Mouse (Mus musculus) adrenal gland, postnatal 25 days (tissue): ENCODE results near the gene Hikeshi. TPM values are rescaled to one million over a fixed set of nuclear protein-coding genes. Genes with fewer than 3 reads are reported as not detected.
A peak's percentile ranks its signal among the peaks of the same experiment; 100 is the strongest.

Experiments
- DNase-seq: peaks from one replicate; pipeline ENCODE4 v3.0.0; 2021; ENCODE audit warnings: mixed read lengths
- long read RNA-seq: library from polyadenylated mRNA; stranded (forward); transcript quantifications from one replicate; pipeline ENCODE4 v2.0.0, GENCODE M21; 2021
- total RNA-seq: library from RNA; stranded (reverse); gene quantifications from 2 replicates; pipeline ENCODE4 v1.2.3, GENCODE M21; 2021

Hikeshi gene
- total RNA-seq, result 65.8 and 69.5 TPM in 2 replicates
- long read RNA-seq, transcript Hikeshi-209 (4 exons, 806 nt), result minor isoform, 6 of 29 reads
- long read RNA-seq, transcript Hikeshi-206 (5 exons, 2,224 nt), result major isoform, 18 of 29 reads
- long read RNA-seq, partial matches to known transcripts, result 0 of 29 reads
- long read RNA-seq, other reads (novel, unspliced or antisense), result 0 of 29 reads

DNA sequence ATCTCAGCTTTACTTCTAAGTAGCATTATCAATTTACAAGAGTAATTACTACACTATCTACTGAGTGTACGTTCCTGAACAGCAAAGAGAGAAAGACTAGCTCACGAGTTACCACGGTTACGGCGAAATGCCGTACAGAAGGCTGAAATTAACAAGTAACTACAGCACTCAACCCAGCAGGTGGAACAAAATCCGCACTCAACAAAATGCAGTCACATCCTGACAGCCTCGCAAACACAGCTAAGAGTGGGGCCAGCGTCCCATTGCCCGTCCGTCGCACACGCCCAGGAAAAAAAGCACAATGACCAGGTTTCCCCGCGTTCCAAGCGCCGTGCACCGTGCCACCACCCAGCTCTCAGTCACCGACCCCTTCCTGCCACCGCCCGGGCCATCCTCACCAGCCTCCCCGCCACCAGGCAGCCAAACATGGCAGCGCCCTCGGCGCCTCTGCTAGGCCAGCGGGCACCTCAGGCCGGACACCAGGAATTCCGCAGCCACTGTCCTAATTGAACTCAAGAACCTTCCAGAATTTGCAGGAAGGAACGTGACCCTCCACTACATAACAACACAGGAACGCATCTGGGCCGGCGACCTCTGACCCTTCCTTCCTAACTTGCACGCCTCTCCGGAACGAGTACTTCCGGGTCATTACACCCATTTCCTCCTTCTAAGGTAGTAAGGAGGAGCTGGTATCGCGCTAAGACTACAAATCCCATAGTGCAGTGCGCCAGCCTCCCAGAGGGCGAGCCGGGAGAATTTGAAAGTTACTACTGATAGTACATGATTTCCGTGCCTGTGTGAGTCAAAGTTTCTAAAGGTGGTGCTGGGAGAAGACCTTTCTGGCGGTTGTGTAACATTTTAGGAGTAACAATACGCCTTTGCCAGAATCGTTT lies at the start of gene Hikeshi:
Hikeshi (minus strand) TSS at position 634 of the 893 bp plus-strand sequence.
- DNase-seq, result peak; percentile 84

DNA sequence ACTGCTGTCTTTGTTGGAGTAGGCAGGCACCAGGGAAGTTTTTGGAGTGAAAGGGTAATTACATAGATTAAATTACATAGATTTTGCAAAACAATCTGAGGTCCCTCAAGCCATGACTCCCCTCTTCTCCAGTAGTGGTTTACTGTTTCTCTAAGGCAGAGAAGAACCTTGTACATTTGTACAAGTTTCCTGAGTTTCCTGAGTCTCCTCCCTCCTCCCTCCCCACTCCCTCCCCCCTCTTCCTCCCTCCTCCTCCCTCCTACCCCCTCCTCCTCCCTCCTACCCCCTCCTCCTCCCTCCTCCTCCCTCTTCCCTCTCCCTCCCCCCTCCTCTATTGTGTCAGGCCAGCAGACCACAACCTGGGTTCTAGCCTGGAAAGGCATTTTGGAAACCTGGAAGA lies 43.4 kb upstream of the Hikeshi start:
- no peak for DNase-seq

DNA sequence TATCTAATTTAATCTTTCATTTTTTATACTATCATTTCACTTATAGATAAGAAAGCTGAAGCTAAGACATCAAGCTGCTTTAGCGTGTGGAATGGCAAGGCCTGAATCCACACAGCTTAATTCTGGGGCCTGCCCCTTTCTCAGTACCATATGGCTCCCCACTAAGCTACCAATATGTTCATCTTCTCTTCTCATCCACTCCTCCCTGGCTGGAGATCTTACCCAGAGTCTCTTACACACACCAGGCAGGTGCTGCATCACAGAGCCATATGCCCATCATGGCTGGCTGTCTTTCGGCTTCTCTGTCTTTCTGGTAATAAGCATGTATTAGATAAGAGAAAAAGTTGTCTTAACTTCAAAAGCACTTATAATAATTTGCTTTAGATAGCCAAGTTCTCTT lies 42.4 kb upstream of the Hikeshi start:
- no peak for DNase-seq

DNA sequence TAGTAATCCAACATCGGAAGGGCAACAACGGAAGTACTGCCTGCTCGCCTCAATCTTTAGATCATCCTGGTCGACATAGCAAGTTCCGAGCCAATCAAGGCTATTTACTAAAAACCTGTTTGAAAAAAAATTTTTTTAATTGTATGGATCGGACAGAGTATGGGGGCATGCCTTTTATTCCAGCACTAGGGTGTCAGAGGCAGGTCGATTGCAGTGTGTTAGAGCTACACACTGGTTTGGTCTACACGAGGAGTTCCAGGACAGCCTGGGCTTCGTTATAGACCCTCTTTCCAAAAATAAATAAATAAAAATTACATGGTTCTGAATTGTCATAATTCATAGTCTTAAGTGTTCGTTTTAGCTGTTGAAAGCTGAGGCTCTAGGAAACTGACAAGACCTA lies 40.6 kb upstream of the Hikeshi start:
- no peak for DNase-seq

DNA sequence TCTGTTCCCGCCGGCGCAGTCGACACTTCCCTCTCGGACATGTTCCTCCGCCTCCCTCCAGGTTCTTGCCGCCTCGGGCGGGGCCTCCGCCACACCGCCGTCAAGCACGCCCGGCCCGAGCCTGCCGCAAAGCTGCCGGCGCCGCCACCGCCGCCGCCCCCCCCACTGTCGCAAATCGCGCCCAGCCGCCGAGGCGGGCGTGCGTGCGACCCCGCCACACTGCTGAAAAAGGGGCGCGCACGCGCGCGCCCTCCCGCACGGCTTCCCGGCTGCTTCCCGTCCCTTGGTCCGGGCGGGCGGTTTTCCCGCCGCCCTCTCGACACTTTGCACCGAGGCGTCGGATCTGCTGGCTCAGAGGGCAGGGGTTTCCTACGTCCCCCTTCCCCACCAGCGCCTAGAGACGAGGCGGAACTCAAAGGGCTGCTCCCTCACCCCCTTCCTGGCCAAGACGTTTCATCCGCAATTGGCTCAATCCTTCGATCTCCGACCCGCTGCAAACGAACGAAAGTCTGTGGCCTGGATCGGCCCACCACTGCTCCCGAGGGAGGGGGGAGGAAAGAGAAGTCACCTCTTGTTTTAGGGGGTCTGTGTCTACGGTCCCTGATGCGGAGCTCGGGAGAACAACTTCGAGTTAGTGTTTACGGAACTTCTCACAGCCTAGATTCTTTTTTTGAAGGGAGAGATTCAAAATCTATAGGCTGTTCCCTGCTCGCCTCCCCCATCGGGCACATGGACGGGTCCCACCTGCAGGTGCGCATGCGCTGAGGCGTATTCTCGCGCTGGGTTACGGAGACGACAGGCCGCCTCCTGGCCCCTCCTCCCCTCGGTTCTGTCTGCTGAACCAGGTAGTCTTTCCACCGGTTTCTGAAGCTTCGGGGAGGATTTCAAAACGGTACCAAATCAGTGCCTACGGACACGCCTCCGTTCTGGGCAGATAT lies 39.8 kb upstream of the Hikeshi start, which contains the start of gene Eed:
Eed (minus strand) TSS at position 499 of the 938 bp plus-strand sequence.
- peak; percentile 96 for DNase-seq

DNA sequence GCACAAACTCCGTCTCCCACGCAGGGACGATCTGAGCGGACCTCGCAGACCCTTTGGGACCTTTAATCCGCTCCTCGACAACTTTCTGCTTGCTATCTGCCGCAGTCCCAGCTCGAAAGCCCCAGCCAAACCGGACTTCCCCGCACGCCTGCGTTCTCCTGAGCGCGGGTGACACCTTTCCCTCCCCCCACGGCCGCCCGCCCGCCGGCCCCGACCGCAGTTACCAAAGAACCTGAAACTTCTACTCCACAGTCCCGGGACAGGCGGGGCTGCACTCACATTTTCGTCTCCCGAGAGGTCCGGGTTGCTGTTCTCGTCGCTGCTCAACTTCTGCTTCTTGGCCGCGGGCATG lies 39.1 kb upstream of the Hikeshi start:
- DNase-seq, result no peak

DNA sequence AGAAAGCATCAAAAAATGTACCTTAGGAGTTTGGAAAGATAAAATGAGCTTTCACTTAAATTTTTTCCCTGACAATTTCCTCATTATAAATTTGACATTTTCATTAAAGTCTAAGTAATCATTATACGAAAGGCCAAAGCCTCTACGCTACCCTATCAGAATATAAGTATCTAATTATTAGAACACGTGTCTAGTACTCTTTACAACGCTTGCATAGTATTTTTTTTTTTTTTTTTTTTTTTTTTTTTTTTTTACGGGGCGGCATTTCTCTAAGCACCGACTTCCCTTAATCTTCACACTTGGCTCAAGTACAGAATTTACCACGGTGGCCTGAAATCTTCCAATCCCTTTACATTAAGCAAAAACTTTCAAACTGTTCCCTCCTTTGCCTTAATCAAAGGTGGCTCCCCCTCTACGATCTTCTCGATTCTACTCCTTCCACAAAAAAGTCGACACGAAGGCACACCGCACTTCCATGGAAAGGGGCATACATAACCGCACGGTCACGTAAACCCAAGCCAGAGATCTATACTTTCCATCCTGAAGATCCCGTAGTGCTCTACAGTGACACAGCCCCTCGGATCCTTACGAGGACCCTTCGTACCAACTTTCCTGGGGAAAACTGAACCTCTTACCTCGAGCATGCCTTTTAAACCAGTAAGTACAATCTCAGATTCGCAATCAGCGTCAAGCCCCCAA lies 38.6 kb upstream of the Hikeshi start:
- DNase-seq, result peak; percentile 5

DNA sequence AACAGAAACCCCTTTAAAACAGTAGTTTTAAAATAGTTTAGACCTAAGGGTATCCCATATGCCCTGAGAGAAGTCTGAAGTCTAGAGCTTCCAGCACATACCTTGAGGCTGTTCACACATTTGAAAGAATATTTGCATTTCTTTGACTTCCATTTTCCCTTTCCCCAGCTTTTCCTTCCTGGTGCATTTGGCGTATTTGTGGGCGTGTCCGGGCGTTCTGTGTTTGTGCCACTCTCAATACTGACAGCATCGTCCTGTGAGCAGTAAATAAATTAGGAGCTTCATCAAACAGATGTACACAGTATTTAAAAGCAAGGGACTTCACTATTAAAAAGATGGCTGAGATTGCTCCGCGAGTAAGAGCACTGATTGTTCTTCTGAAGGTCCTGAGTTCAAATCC lies 35.8 kb upstream of the Hikeshi start:
- DNase-seq, result no peak

DNA sequence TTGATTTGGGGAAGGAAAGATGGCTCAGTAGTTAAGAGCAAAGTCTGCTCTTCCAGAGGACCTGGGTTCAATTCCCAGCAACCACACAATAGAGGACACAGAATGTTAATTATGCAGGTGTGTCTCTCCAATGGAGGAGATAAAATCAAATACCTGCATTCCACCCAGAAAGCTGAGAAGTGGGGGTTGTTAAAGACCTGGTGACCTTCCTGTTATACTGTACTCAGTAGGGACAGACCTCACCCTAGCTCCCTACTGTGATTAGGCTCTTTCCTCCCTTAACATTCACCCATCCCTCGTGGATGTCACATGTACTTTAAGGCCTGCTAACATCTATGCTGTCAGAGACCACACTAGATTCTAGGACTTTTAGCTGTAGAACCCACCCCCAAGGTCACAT lies 34.6 kb upstream of the Hikeshi start:
- DNase-seq, result no peak

DNA sequence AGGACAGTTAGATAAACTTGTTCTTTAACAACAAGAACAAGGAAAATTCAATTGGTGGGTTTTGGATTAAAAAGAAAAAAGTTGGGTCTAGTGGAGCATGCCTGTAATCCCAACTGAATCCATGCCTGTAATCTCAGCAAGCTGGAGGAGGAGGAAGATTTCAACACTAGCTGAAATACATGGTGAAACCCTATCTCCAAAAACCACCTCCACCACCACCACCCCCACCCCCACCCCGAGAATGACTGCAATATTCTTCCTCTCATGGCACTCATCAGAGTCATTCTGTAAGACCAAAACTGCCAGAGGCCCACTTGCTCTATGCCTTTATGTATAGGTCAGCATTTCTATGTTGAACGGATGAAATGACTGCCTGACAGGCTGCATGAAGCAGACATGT lies 26.2 kb upstream of the Hikeshi start:
- no peak for DNase-seq

DNA sequence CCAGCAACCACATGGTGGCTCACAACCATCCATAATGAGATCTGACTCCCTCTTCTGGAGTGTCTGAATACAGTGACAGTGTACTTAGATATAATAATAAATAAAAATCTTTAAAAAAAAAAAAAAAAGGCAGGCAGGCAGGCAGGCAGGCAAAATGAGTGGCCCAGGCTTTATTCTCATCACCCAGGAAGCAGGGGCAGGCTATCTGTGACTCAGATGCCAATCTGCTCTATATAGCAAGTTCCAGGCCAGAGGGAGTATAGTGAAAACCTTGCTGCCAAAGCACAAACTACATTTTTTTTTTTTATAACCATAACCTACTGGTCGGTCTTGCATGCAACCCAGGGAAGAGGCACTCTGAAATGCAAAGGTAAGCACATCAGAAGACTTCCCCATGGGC lies 25.8 kb upstream of the Hikeshi start:
- no peak for DNase-seq

DNA sequence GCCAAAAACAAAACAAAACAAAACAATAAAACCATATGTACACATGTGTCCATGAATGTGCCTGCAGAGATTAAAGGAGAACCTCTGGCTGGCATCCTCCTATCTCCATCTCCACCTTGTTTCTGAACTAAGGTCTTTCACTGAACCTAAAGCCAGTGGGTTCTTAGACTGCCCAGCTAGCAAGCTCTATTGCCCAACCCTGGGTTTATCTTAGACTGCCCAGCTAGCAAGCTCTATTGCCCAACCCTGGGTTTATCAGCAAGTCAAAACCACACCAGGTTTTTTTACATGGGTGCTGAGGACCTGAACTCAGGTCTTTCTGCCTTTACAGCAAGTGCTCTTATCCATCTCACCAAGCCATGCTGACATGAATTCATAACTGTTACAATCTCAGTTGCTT lies 22.1 kb upstream of the Hikeshi start:
- DNase-seq, result no peak

DNA sequence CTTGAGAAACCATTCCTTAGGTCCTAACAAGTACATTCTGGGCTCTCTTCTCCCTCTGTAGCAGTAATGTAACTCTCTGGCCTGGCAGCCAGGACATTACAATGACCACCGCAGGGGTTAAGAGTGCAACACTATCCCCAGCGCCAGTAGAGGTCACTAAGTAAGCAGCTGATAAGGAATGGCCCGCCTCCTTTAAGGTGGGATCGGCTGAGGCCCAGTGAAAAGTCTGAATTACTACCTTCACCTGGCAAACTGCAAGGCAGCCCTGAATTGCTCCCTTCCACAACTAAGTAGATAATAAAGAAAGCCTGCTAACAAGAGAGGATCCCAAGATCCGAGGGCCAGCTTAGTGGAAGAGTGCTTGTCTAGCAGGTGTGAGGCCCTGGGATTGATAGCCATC lies 16.3 kb upstream of the Hikeshi start:
- DNase-seq, result no peak

DNA sequence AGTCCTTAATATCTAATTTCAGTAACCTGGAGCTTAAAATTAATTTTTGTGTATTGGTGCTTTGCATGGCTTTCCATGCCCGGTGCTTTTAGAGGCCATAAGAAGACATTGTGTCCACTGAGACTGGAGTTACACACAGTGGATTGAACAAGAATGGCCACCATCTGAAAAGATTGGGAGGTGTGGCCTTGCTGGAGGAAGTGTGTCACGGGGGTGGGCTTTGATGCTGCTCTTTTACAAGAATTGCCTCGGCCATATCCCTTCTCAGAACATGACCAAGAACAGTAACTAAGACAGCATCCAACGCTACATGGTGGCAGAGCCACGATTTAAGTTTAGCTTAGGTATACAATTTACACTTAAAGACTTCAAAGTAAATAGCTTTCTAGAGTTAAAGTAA lies 13.3 kb upstream of the Hikeshi start:
- no peak for DNase-seq

DNA sequence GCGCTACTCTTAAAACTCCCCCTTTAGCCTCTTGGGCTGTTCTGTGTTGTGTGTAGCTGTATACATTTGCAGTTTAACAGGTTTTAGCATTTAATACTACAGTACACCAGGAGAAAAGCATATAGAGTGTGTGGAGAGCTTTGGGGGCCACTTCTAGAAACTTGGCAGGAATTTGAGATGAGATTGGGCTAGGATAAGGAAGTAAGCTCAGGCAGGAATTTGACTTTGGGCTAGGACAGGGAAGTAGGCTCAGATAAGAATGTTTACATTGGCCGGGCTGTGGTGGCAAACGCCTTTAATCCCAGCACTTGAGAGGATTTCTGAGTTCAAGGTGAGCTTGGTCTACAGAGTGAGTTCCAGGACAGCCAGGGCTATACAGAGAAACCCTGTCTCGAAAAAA lies 8.4 kb upstream of the Hikeshi start:
- DNase-seq, result no peak

DNA sequence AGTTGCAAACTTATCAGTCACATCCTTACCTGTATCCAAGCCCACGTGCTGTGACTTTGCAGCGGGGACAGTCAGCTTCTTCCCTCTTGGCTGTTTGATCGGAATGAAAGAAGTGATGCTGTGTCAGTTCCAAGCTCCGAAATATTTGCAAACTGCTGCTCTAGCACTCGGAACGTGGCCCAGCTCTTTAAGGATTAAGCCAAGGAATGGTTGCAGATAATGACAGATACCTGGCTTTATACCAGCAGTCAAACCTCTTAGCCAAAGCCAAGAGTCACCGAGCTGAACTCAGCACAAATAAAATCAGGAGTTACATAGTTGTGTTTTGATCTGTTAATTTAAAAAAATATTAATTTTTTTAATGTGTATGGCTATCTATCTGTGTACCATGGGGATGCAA lies 7.0 kb upstream of the Hikeshi start:
- DNase-seq, result no peak

DNA sequence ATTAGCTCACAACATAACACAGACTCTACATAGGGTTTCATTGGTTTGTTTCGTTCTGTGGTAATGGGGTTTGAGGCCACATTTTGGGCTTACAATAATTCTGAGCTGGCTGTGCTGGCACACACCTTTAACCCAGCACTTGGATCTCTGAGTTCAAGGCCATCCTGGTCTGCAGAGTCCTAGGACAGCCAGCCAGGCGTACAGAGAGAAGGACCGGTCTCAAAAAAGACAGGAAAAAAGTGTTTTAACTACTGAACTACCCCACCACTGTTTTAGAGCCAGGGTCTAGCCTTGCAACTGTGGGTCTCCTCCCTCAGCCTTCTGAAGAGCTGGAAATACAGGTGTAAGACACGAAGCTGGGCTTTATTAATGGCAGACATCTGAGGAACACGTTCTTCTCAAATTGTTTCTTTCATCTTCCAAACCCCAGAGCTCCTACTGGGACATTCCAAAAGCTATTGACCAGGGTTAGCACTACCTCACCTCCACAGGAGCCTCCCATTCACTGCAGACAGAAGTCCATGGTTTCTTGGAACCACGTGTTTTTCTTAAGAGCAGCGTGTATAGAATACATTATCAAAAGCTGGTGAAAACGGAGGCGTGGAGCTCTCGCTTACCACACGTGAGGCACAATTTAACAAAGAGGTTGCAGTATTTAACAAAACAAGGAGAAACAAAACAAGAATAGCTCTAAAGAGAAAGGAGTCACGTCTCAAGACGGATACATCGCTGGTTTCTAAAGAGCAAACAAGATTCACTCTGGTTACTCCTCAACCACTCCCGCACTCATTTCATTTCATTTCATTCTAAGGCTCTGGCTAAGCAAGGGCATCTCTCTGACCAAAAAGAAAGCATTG lies 1.3 kb downstream of the Hikeshi start:
- no peak for DNase-seq

DNA sequence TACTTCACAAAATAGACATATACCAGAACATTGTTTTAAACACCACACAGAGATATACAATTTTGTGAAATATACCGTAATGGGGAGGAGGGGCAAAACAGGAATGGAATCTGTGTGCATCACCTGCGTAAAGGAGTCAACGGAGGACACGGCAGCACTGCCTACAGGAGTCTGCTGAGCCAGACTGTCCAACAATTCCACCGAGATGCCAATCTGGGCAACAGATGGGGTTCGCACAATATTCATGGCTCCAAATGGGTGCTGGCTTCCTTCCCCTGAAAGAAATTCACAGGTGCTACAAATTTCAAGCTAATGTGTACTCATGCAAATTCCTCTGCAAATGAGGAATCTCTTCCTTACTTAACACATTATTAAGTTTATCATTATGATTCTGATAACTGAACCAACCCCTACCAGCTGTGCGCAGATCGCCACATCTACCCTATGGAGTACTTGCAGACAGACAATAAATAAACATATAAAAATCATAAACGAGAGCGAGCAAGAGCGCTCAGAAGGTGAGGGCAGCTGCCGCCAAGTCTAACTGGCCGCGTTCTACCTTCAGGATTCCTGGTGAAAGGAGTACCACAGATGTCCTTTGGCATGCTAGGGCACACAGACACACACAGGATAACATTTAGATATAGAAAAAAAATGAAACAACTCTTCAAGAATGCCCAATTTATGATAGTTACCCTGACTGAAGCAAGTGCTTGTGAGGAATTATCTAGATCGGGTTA lies 17.4 kb downstream of the Hikeshi start:
- DNase-seq, result no peak

DNA sequence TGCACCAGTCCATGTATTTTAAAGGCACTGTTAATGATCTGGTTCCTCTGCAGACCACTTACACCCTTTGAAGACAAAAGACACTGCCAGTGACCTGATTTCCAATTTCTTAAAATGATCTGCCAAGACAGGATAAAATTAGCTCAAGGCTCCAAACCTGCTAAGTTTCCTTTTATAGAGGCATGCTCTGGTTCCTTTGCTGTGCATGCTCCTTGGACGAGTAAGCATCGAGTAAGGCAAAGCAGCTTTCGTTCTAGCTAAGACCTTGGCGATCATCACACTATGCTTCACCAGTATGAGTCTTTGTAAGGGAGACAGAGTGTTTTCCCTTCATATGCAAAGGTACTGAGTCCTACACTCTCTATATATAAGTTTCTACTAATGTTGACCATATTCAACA lies 23.2 kb downstream of the Hikeshi start:
- no peak for DNase-seq

DNA sequence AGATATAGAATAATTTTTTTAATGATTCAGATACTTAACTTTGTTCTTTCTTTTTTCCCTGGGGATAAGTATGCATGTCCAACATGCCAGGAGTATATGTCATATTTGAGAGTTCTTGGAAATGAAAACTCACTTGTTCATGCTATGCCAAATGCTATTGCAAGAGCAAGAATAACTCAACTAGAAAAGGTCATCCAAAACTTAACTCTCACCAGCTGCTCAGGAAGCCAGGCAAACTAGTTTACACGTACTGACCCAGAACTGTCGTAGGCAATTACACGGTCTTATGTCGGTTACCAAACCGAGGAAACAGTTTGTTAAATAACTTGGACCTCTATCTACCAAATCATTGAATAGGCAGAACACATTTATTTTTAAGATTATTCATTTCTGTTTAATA lies 24.3 kb downstream of the Hikeshi start:
- no peak for DNase-seq
